Mouse (Mus musculus) E14TG2a.4 (cell line): ENCODE data around the gene Nicn1.

Source experiments
- H3K27me3 ChIP-seq: 2 replicates; pipeline ENCODE4 v1.6.1; 2014; ENCODE audit warnings: low read length, control low read depth; ENCODE audit not compliant: insufficient read depth
- H3K36me3 ChIP-seq: 2 replicates; pipeline ENCODE4 v1.6.1; 2014; ENCODE audit warnings: low read length, control low read depth; ENCODE audit not compliant: insufficient read depth
- H3K4me1 ChIP-seq: replicated peaks from 2 replicates; pipeline ENCODE4 v1.6.1; 2014; ENCODE audit warnings: low read depth, low read length, control low read depth
- H3K4me3 ChIP-seq: replicated peaks from 2 replicates; pipeline ENCODE4 v1.5.1; 2014; ENCODE audit warnings: mild to moderate bottlenecking, low read length
- H3K9me3 ChIP-seq: 2 replicates; pipeline ENCODE4 v1.6.1; 2014; ENCODE audit warnings: low read length, control low read depth
- CTCF ChIP-seq: conservative IDR thresholded peaks from 2 replicates; pipeline ENCODE4 v1.5.1; 2014; ENCODE audit warnings: low read length
- NANOG ChIP-seq: IDR thresholded peaks from 2 replicates; pipeline ENCODE4 v1.6.1; 2014; ENCODE audit warnings: borderline replicate concordance, low read length, mixed read lengths
- POU5F1 ChIP-seq: IDR thresholded peaks from 2 replicates; pipeline ENCODE4 v1.6.1; 2014; ENCODE audit warnings: low read length, borderline replicate concordance

The Nicn1 gene

DNA sequence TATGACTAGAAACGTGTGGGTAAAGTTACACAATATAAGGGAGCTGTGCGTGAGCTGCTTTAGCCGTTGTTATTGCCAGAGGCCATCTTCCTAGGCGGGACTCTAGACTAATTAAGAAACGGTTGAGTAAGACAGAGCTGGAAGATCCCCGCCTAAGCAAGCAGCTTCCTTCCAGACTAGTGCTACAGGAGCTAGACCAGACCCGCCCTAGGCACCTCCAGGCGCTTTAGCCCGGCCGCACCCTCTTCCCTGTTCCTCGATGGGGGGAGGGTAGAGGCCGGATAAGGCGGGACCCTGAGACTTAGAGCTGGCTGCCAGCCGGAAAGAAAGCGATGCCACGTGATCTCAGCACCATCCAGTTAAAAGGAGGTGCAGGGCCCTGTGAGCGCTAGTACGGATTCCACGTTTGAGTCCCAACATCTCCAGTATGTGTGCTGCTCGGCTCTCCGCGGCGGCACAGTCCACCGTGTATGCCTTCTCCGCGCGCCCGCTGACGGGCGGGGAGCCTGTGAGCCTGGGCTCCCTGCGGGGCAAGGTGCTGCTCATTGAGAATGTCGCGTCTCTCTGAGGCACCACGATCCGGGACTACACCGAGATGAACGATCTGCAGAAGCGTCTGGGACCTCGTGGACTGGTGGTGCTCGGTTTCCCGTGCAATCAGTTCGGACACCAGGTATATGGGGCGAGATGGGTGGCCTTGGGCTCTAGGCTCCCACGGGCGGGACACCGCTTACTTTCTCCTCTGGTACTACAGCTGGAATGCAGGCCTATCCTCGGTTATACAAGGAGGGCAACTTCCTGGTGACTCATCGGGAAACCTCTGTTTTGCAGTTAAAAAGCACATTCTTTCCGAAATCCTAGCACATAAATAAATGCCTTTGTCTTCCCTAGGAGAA, 48.9 kb downstream of the Nicn1 start, which contains the start of gene Gpx1:
Gene Gpx1 (plus strand): TSS at position 18 of the 896 bp plus-strand sequence.
- Histone ChIP-seq H3K9me3 (no peaks in the 10 kb centered on the region), H3K4me3 (peak within 1 kb of the TSS; percentile 96), H3K27me3 (no peaks in the 10 kb centered on the region), H3K4me1 (peaks cover 49% of the 10 kb centered on the region), H3K36me3 (peaks cover 51% of the 10 kb centered on the region)
- TF ChIP-seq CTCF (no peak), POU5F1 (no peak), NANOG (no peak)

DNA sequence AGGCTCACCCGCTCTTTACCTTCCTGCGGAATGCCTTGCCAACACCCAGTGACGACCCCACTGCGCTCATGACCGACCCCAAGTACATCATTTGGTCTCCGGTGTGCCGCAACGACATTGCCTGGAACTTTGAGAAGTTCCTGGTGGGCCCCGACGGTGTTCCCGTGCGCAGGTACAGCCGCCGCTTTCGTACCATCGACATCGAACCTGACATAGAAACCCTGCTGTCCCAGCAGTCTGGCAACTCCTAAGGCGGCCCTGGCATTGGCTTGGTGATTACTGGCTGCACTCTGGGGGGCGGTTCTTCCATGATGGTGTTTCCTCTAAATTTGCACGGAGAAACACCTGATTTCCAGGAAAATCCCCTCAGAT, 49.6 kb downstream of the Nicn1 start:
- peaks cover 44% of the 10 kb centered on the region for H3K36me3 ChIP-seq
- H3K9me3 ChIP-seq: no peaks in the 10 kb centered on the region
- H3K4me1 ChIP-seq: peaks cover 47% of the 10 kb centered on the region
- H3K4me3 ChIP-seq: peak overlapping the region; percentile 96
- TF ChIP-seq NANOG: no peak
- TF ChIP-seq POU5F1: no peak
- no peak for TF ChIP-seq CTCF
- no peaks in the 10 kb centered on the region for H3K27me3 ChIP-seq

GRCm38 (mm10) chr9:108340258-108341138, 50.3 kb downstream of the Nicn1 start:
- TF ChIP-seq CTCF: no peak
- TF ChIP-seq NANOG: no peak
- TF ChIP-seq POU5F1: no peak

GRCm38 (mm10) chr9:108341139-108341475, 50.9 kb downstream of the Nicn1 start:
- Histone ChIP-seq H3K36me3 (peaks cover 32% of the 10 kb centered on the region), H3K27me3 (no peaks in the 10 kb centered on the region), H3K4me1 (peaks cover 58% of the 10 kb centered on the region), H3K9me3 (no peaks in the 10 kb centered on the region), H3K4me3 (peak overlapping the region; percentile 96)
- TF ChIP-seq CTCF: no peak
- no peak for TF ChIP-seq POU5F1
- TF ChIP-seq NANOG: no peak

More at GRCm38 (mm10) chr9:108340258-108341138, 50.3 kb downstream of the Nicn1 start:
- H3K4me3 ChIP-seq: peak overlapping the region; percentile 96
- H3K27me3 ChIP-seq: no peaks in the 10 kb centered on the region
- peaks cover 38% of the 10 kb centered on the region for H3K36me3 ChIP-seq
- peaks cover 52% of the 10 kb centered on the region for H3K4me1 ChIP-seq
- no peaks in the 10 kb centered on the region for H3K9me3 ChIP-seq

- Histone ChIP-seq H3K36me3 (peaks cover 26% of the 10 kb centered on the region), H3K27me3 (no peaks in the 10 kb centered on the region), H3K4me3 (peak overlapping the region; percentile 96), H3K9me3 (no peaks in the 10 kb centered on the region), H3K4me1 (peaks cover 63% of the 10 kb centered on the region)
- no peak for TF ChIP-seq CTCF
- TF ChIP-seq POU5F1: no peak
- no peak for TF ChIP-seq NANOG
Measured at GRCm38 (mm10) chr9:108341801-108342200, 51.6 kb downstream of the Nicn1 start.

DNA sequence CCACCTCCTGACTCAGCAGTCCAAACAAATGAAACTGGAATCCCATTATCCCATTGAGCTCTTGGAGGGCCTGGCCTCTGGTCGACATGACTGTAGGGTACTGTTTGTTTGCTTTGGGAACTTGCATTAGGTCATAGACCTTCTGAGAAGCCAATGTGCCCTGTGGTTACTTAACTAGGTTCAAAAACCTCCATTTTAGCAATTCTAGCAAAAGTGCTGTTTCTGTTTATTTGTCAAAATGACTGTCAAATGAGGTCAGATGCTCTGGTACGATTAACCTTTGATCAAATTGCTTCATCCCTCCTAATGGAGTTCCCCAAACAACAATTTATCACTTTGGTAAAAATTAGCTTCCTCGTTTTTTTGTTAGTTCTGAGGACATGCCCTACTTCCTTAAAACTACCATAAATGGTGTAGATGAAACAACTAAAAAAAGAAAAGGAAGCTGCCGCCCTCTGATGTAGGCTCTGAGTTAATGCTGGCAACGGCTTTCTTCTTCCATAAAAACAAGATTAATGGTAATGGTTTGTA, 52.1 kb downstream of the Nicn1 start:
- no peak for TF ChIP-seq CTCF
- no peak for TF ChIP-seq POU5F1
- TF ChIP-seq NANOG: no peak
- peaks cover 68% of the 10 kb centered on the region for H3K4me1 ChIP-seq

DNA sequence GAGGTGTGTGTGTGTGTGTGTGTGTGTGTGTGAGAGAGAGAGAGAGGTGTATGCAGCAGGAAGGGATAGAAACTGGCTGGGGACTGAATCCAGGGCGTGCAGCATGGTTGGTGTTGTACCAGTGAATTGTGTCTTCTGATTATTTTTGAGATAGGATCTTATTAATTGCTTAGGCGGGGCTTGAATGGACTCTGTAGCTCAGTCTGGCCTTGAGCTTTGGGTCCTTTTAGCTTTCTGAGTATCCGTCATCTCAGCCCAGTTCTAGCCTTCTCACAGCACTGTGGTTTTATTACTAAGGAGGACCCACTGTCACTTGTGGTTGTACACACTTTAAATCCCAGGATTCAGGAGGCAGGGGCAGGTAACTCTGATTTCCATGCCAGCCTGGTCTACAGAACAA, 53.1 kb downstream of the Nicn1 start:
- peaks cover 61% of the 10 kb centered on the region for H3K4me1 ChIP-seq
- no peak for TF ChIP-seq CTCF
- H3K27me3 ChIP-seq: no peaks in the 10 kb centered on the region
- peaks cover 21% of the 10 kb centered on the region for H3K36me3 ChIP-seq
- no peaks in the 10 kb centered on the region for H3K9me3 ChIP-seq
- no peak overlapping the region for H3K4me3 ChIP-seq

More for the DNA sequence above, 52.1 kb downstream of the Nicn1 start:
- Histone ChIP-seq H3K4me3 (no peak overlapping the region), H3K9me3 (no peaks in the 10 kb centered on the region), H3K27me3 (no peaks in the 10 kb centered on the region), H3K36me3 (peaks cover 26% of the 10 kb centered on the region)

GRCm38 (mm10) chr9:108343835-108344234, 53.6 kb downstream of the Nicn1 start:
- no peaks in the 10 kb centered on the region for H3K9me3 ChIP-seq
- peaks cover 64% of the 10 kb centered on the region for H3K4me1 ChIP-seq
- H3K27me3 ChIP-seq: no peaks in the 10 kb centered on the region
- TF ChIP-seq CTCF: no peak
- no peak for TF ChIP-seq NANOG
- TF ChIP-seq POU5F1: no peak
- H3K36me3 ChIP-seq: peaks cover 21% of the 10 kb centered on the region
- H3K4me3 ChIP-seq: no peak overlapping the region
